Mouse (Mus musculus): ENCODE results near the gene Rapsn. TPM values are rescaled to one million over a fixed set of nuclear protein-coding genes. Genes with fewer than 3 reads are reported as not detected.
"Not testable (repeated sequence)": the region's sequence is repeated elsewhere in the genome, so short reads cannot be mapped to it uniquely, and the experiment has no call there.

Gene Rapsn
- polyA plus RNA-seq, 1 experiment from 2014 or later, result 2.6 TPM

DNA sequence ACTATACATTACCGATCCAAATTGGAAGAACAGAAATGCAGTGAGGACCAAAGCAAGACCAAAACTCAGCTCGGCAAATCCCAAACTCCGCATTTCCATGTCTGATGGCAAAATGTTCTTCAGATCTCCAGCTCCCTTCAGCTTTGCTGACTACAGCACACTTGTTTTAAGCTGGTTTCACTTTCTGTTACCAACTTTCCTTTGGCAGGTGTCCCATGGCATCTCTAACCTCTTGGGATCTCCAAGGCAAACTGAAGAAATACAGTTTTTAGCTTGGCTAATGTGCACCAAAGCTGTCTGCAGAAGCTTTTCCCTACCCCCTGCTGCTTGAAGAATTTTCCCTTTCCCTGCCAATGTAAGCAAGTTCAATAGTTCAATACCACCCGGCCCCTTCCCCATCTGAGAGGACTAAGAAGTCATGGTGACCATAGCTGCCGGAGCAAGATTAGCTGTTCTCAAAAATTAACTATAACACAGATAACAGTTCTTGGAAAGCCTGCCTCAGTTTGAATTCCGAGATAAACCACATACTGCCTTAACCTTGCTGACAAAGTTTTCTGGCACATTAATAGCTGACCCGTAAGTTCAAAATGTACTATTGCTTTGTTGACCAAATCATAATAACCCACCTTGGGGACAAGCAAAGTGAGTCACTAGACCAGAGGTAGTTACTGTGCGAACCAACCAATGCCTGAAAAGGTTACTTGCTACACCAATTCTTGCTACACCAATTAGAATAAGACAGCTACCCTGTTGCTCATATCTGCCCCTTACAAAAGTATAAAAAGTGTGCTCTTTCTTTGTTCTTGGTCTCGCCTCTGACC lies 7.8 kb upstream of the Rapsn start:
- Histone ChIP-seq H3K4me3 (replicated peaks) (no peak overlapping the region), H3K27ac (no peak overlapping the region), H3K27me3 (no peaks in the 10 kb centered on the region), H3K4me2 (no peak overlapping the region), H3K9me3 (no peaks in the 10 kb centered on the region), H3K4me1 (no peaks in the 10 kb centered on the region; the same call in 1 of the 2 replicates), H3K9ac (no peak overlapping the region), H3K36me3 (replicated peaks) (no peaks in the 10 kb centered on the region; the same call in 1 of the 2 replicates)
- WGBS, result 87% methylated on average over 9 of the region's 9 CpGs
- ATAC-seq (ENCODE audit: low FRiP score), result no peak

DNA sequence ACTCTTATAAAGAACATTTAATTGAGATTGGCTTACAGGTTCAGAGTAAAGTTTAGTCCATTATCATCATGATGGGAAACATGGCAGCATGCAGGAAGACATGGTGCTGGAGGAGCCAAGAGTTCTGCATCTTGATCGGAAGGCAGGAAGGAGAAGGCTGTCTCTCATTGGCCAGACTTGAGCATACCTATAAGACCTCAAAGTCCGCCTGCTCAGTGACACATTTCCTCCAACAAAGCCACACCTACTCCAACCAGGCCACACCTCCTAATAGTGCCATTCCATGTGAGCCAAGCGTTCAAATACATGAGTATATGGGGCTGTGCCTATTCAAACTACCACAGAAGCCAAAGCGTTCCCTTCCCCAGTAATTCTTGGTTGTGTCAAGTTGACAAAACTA lies 4.2 kb upstream of the Rapsn start:
- Histone ChIP-seq H3K4me3 (replicated peaks) (no peak overlapping the region), H3K9ac (no peak overlapping the region), H3K27me3 (no peaks in the 10 kb centered on the region), H3K27ac (no peak overlapping the region), H3K4me2 (no peak overlapping the region), H3K9me3 (no peaks in the 10 kb centered on the region), H3K36me3 (replicated peaks) (no peaks in the 10 kb centered on the region), H3K4me1 (peaks cover 2% of the 10 kb centered on the region; the same call in 1 of the 2 replicates)
- 82% methylated on average over 4 of the region's 4 CpGs for WGBS
- ATAC-seq (ENCODE audit: low FRiP score), result no peak

DNA sequence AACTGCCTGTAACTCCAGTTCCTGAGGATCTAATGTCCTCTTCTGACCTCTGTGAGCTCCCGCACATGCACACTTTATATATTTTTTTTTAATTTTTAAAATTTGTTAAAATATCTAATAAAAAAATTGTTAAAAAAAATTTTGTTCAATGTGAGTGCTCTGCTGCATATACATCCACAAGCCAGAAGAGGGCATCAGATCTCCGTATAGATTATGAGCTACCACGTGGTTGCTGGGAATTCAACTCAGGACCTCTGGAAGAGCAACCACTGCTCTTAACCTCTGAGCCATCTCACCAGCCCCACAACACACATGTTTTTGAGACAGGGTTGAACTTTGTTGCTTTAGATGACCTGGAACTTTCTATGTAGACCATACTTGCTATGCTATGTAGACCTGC lies 2.4 kb upstream of the Rapsn start:
- 23% methylated on average over 3 of the region's 3 CpGs for WGBS
- no peak overlapping the region for H3K27ac ChIP-seq
- H3K4me3 ChIP-seq (replicated peaks), result no peak overlapping the region
- no peaks in the 10 kb centered on the region for H3K9me3 ChIP-seq
- H3K4me1 ChIP-seq, result peaks cover 2% of the 10 kb centered on the region; the same call in 1 of the 2 replicates
- H3K4me2 ChIP-seq, result no peak overlapping the region
- H3K36me3 ChIP-seq (replicated peaks), result no peaks in the 10 kb centered on the region
- H3K9ac ChIP-seq, result no peak overlapping the region
- ATAC-seq (ENCODE audit: low FRiP score), result no peak
- no peaks in the 10 kb centered on the region for H3K27me3 ChIP-seq

DNA sequence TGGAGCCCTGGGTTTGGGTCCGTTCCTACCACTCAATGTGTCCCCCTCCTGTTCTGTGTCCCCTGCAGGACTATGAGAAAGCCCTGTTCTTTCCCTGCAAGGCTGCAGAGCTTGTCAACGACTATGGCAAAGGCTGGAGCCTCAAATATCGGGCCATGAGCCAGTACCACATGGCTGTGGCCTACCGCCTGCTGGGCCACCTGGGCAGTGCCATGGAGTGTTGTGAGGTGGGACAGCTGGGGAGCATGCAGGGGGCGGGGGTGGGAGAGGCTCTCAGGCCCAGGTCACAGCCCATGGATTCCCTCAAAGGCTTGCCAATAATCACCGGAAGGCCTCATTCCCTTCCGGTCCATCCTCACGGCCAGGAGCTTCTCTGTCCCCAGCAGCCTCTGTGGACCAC lies 6.4 kb downstream of the Rapsn start:
- Histone ChIP-seq H3K4me3 (replicated peaks) (no peak overlapping the region), H3K27ac (no peak overlapping the region), H3K27me3 (no peaks in the 10 kb centered on the region), H3K4me1 (no peaks in the 10 kb centered on the region), H3K9me3 (no peaks in the 10 kb centered on the region), H3K36me3 (replicated peaks) (no peaks in the 10 kb centered on the region), H3K4me2 (no peak overlapping the region), H3K9ac (no peak overlapping the region)
- ATAC-seq (ENCODE audit: low FRiP score), result no peak
- 74% methylated on average over 8 of the region's 8 CpGs for WGBS

DNA sequence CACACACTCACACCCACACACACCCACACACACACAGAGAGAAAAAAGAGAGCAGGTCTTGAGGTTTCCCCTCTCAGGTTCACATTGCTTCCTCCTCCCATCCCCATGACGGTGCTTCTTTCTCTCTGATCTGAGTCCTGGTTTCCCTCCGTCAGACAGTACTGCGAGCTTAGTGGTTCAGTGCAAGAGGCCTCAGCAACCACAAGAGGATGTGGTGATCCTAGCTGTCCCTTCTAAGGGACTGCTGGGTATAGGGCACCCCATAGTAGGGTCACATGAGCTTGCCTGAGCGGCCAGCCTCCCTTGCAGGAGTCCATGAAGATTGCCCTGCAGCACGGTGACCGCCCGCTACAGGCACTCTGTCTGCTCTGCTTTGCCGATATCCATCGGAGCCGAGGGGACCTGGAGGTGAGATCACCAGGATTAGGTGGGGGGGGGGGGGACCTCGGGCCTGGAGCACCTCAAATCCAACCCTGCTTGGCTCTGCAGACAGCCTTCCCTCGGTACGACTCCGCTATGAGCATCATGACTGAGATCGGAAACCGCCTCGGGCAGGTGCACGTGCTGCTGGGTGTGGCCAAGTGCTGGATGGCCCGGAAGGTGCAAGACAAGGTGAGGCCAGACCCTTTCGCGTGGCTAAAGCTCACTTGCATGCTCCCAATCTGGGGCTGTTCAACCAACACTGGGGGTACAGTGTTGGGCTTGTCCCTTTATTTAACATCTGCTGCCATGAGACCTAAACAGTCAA lies 7.4 kb downstream of the Rapsn start:
- ATAC-seq (ENCODE audit: low FRiP score), result peak; percentile 30; the same call in 1 of the 2 replicates
- Histone ChIP-seq H3K4me1 (no peaks in the 10 kb centered on the region), H3K4me3 (replicated peaks) (no peak overlapping the region), H3K36me3 (replicated peaks) (no peaks in the 10 kb centered on the region), H3K9me3 (no peaks in the 10 kb centered on the region), H3K9ac (no peak overlapping the region), H3K27me3 (no peaks in the 10 kb centered on the region), H3K27ac (no peak overlapping the region), H3K4me2 (no peak overlapping the region)
- WGBS, result 67% methylated on average over 21 of the region's 21 CpGs

DNA sequence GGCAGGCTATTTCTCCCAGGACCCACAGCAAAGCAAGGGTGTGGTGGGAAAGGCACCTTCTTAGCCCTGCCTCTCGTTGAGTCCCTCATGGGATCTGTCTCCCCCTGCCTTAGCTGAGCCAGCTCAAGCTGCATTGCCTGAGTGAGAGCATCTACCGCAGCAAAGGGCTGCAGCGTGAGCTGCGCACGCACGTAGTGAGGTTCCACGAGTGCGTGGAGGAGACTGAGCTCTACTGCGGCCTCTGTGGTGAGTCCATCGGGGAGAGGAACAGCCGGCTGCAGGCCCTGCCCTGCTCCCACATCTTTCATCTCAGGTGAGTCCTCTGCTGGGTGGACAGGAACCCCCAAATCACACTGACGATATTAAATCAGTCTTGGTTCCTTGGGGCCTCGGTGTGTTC lies 9.3 kb downstream of the Rapsn start:
- no peak overlapping the region for H3K27ac ChIP-seq
- H3K4me3 ChIP-seq (replicated peaks), result no peak overlapping the region
- ATAC-seq (ENCODE audit: low FRiP score), result no peak
- no peak overlapping the region for H3K9ac ChIP-seq
- no peaks in the 10 kb centered on the region for H3K9me3 ChIP-seq
- 85% methylated on average over 13 of the region's 13 CpGs for WGBS
- H3K36me3 ChIP-seq (replicated peaks), result no peaks in the 10 kb centered on the region
- H3K27me3 ChIP-seq, result no peaks in the 10 kb centered on the region
- H3K4me1 ChIP-seq, result no peaks in the 10 kb centered on the region
- no peak overlapping the region for H3K4me2 ChIP-seq

DNA sequence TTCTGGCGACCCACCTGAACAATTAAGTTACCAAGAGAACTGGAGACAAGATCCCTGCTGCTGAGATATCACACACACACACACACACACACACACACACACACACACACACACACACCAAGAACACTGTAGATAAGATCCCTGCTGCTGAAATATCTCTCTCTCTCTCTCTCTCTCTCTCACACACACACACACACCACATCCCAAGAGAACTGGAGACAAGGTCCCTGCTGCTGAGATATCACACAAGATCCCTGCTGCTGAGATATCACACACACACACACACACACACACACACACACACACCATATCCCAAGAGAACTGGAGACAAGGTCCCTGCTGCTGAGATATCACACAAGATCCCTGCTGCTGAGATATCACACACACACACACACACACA lies 10.4 kb downstream of the Rapsn start:
- H3K4me1 ChIP-seq; H3K4me2 ChIP-seq; H3K36me3 ChIP-seq (replicated peaks); H3K27ac ChIP-seq; ATAC-seq (ENCODE audit: low FRiP score); H3K9ac ChIP-seq; H3K9me3 ChIP-seq; H3K27me3 ChIP-seq; H3K4me3 ChIP-seq (replicated peaks): not testable (repeated sequence)
- WGBS, result 76% methylated on average over 1 of the region's 1 CpGs

DNA sequence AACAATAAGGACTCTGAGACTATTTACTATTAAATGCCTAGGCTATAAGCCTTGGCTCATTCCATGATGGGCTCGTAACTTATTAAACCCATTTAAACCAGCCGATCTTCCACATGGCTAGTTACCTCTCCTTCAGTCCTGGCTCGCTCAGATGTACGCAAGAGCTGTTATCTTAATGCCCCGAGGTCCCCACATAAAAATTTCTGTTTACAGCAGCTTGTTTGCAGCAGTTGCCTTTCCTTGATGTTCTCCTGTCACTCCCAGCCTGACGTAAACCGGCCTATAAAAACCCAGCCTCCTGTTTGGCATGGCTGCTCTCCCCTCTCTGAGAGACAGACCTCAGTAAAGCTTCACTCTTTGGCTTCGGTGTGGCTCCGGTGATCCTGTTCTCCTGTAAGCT lies 11.9 kb downstream of the Rapsn start:
- Histone ChIP-seq H3K27me3 (no peaks in the 10 kb centered on the region), H3K4me3 (replicated peaks) (no peak overlapping the region), H3K9ac (no peak overlapping the region), H3K4me1 (no peaks in the 10 kb centered on the region), H3K9me3 (no peaks in the 10 kb centered on the region), H3K27ac (no peak overlapping the region), H3K36me3 (replicated peaks) (peaks cover 7% of the 10 kb centered on the region; the same call in 1 of the 2 replicates), H3K4me2 (no peak overlapping the region)
- ATAC-seq (ENCODE audit: low FRiP score), result no peak
- 79% methylated on average over 9 of the region's 9 CpGs for WGBS

DNA sequence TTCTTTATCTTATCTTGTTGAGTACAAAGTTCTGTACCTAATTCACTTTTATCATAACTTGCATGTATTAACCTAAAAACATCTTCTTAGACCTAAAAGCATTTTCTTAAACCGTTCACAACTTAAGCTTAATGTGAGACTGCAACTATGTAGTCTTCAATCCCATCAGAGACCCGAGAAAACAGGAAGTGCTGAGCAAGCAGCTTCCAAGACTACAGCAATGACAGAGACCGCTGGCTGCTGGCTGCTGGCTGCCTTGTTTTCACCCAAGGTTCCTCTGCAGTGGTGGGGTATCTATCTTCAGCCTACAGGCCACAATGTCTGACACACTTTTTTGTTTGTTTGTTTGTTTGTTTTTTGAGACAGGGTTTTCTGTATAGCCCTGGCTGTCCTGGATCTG lies 16.5 kb downstream of the Rapsn start:
- Histone ChIP-seq H3K4me2 (no peak overlapping the region), H3K27ac (no peak overlapping the region), H3K27me3 (no peaks in the 10 kb centered on the region), H3K36me3 (replicated peaks) (peaks cover 26% of the 10 kb centered on the region), H3K9me3 (no peaks in the 10 kb centered on the region), H3K4me1 (peaks cover 12% of the 10 kb centered on the region), H3K4me3 (replicated peaks) (no peak overlapping the region), H3K9ac (no peak overlapping the region)
- WGBS, result 86% methylated on average over 3 of the region's 3 CpGs
- no peak for ATAC-seq (ENCODE audit: low FRiP score)

DNA sequence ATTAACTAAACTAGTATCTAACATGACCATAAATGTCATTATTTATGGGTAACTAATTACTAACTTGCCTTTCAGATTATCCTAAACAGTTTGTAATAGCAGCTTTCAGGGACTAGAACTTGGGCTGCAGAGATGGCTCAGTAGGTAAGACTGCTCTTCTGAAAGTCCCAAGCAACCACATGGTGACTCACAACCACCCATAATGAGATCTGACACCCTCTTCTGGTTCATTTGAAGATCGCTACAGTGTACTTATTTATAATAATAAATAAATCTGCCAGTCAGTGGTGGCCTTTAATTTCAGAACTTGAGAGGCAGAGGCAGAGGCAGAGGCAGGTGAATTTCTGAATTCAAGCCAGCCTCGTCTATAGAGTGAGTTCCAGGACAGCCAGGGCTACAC lies 17.3 kb downstream of the Rapsn start:
- WGBS, result 68% methylated on average over 2 of the region's 2 CpGs
- Histone ChIP-seq H3K27ac (no peak overlapping the region), H3K36me3 (replicated peaks) (peaks cover 34% of the 10 kb centered on the region), H3K9ac (no peak overlapping the region), H3K4me1 (peaks cover 12% of the 10 kb centered on the region), H3K27me3 (no peaks in the 10 kb centered on the region), H3K4me2 (peak overlapping the region; percentile 91), H3K9me3 (no peaks in the 10 kb centered on the region), H3K4me3 (replicated peaks) (0 out of 2 replicates have a peak overlapping the region, but pooled peaks have one; percentile 83)
- ATAC-seq (ENCODE audit: low FRiP score), result no peak

DNA sequence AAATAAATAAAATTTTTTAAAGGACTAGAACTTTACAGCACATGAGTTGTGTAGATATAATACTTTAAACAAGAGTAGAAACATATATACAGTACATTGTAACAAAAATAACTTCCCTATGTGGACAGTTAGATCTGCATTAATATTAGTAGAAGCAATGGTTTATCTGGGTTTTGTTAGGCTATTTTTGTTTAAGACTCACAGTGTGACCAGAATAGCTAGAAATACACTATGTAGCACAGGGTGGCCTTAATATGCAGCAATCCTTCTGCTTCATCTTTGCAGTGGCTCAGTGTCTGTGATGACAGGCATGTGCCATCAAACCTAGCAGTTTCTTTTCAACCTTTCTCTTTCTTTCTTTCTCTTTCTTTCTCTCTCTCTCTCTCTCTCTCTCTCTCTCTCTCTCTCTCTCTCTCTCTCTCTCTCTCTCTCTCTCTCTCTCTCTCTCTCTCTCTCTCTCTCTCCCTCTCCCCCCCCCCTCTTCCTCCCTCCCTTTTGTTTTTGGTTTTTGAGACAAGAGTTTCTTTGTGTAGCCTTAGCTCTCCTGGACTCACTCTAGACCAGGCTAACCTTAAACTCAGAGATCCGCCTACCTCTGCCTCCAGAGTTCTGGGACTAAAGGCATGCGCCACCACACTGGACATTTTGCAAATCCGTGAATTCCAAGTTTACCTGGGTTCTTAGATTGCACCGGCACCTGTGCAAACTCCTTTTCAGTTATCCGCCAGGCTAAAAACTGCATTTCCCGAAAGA lies 17.9 kb downstream of the Rapsn start:
- 1% methylated on average over 6 of the region's 6 CpGs for WGBS
- Histone ChIP-seq H3K9ac (peak overlapping the region; percentile 78), H3K27me3 (no peaks in the 10 kb centered on the region), H3K9me3 (no peaks in the 10 kb centered on the region), H3K4me2 (peak overlapping the region; percentile 91), H3K27ac (0 out of 2 replicates have a peak overlapping the region, but pooled peaks have one; percentile 38), H3K4me3 (replicated peaks) (peak overlapping the region; percentile 83), H3K4me1 (peaks cover 12% of the 10 kb centered on the region), H3K36me3 (replicated peaks) (peaks cover 40% of the 10 kb centered on the region)
- peak; percentile 68 for ATAC-seq (ENCODE audit: low FRiP score)

DNA sequence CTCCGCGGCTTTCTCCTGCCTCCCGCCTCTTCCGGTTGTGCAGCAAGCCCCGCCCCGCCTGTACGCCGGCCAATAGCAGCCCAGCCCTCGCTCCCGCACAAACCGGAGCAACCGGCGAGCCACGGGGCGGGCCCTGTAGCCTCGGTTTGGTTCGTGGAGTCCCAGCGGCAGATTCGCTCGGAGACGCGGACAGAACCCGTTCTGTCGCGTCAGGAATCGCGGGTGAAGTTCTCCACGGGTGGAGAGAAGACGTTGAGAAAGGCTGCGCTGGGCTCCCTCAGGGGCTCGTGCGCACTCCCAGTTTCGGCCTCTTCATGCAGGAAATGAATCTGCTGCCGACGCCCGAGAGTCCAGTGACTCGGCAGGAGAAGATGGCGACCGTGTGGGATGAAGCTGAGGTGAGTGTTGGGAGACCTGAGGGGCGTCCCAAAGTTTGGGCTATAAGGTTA lies 18.5 kb downstream of the Rapsn start, which contains the start of gene Psmc3:
Gene Psmc3 (plus strand): TSS at position 76 of the 449 bp plus-strand sequence.
- peaks cover 12% of the 10 kb centered on the region for H3K4me1 ChIP-seq
- peak within 1 kb of the TSS; percentile 83 for H3K4me3 ChIP-seq (replicated peaks)
- H3K9me3 ChIP-seq, result no peaks in the 10 kb centered on the region
- H3K27me3 ChIP-seq, result no peaks in the 10 kb centered on the region
- H3K27ac ChIP-seq, result peak within 1 kb of the TSS; percentile 78
- H3K4me2 ChIP-seq, result peak within 1 kb of the TSS; percentile 91
- H3K9ac ChIP-seq, result peak within 1 kb of the TSS; percentile 78
- peak; percentile 99 for ATAC-seq (ENCODE audit: low FRiP score)
- peaks cover 46% of the 10 kb centered on the region for H3K36me3 ChIP-seq (replicated peaks)
- WGBS, result under 1% methylated on average over 40 of the region's 40 CpGs
